Mouse (Mus musculus) hindbrain, embryonic 16.5 days (tissue): ENCODE measurements at regions not wholly inside any gene's neighbourhood (a gene's known extent, or its start where the extent isn't known, plus 50 kb on each side); places are given as distances from the start of the nearest gene placed in this dataset.

Experiments used
- ATAC-seq: fragments of 200-750 bp; cut with Nextera tagmentation; 2 replicates; pipeline ENCODE4 v1.8.0; 2017; ENCODE audit warnings: moderate TSS enrichment, moderate library complexity
- H3K27ac ChIP-seq: fragments of 300-500 bp; sonication (generic); 2 replicates; pipeline ENCODE4 v1.5.1; 2014; ENCODE audit warnings: low read depth, mild to moderate bottlenecking, control low read depth, low read length, moderate library complexity
- H3K27me3 ChIP-seq: fragments of 300-500 bp; sonication (generic); replicated peaks from 2 replicates; pipeline ENCODE4 v1.6.1; 2014; ENCODE audit warnings: low read length; ENCODE audit not compliant: control insufficient read depth, insufficient read depth
- H3K36me3 ChIP-seq: fragments of 300-500 bp; sonication (generic); 2 replicates; pipeline ENCODE4 v1.6.1; 2014; ENCODE audit warnings: mild to moderate bottlenecking, low read length, moderate library complexity, mixed read lengths; ENCODE audit not compliant: control insufficient read depth, insufficient read depth
- H3K4me1 ChIP-seq: fragments of 300-500 bp; sonication (generic); 2 replicates; pipeline ENCODE4 v1.6.1; 2014; ENCODE audit warnings: low read depth, low read length; ENCODE audit not compliant: control insufficient read depth, insufficient read depth
- H3K4me2 ChIP-seq: fragments of 300-500 bp; sonication (generic); 2 replicates; pipeline ENCODE4 v1.6.1; 2014; ENCODE audit warnings: mild to moderate bottlenecking, low read length, control low read depth, moderate library complexity
- H3K4me3 ChIP-seq: fragments of 300-500 bp; sonication (generic); 2 replicates; pipeline ENCODE4 v1.5.1; 2014; ENCODE audit warnings: mild to moderate bottlenecking, low read length, control low read depth, moderate library complexity
- H3K9ac ChIP-seq: fragments of 300-500 bp; sonication (generic); 2 replicates; pipeline ENCODE4 v1.6.1; 2014; ENCODE audit warnings: low read depth, mild to moderate bottlenecking, control low read depth, low read length, moderate library complexity
- H3K9me3 ChIP-seq: fragments of 300-500 bp; sonication (generic); 2 replicates; pipeline ENCODE4 v1.6.1; 2014; ENCODE audit warnings: mild to moderate bottlenecking, low read length, moderate library complexity; ENCODE audit not compliant: control insufficient read depth
- WGBS: fragments of 180-500 bp; shearing (Covaris S2); extraction: QIAGEN DNeasy Blood & Tissue Kit; methylation state at CpG from one replicate; pipeline ENCODE4 v1.1.7; 2014; 5-methylcytosine and 5-hydroxymethylcytosine counted together

- Histone ChIP-seq H3K4me3 (no peak overlapping the region), H3K36me3 (no peaks in the 10 kb centered on the region), H3K4me2 (no peak overlapping the region), H3K9me3 (no peaks in the 10 kb centered on the region), H3K4me1 (no peaks in the 10 kb centered on the region), H3K27me3 (no peaks in the 10 kb centered on the region), H3K27ac (no peak overlapping the region), H3K9ac (no peak overlapping the region)
- 62% methylated on average over 2 of the region's 2 CpGs for WGBS
- ATAC-seq, result no peak
Observed at GRCm38 (mm10) chrX:156989986-156990518, 425.1 kb downstream of the Phex start.

GRCm38 (mm10) chrX:156947093-156947492, 468.0 kb downstream of the Phex start:
- Histone ChIP-seq H3K4me1 (no peaks in the 10 kb centered on the region), H3K9ac (no peak overlapping the region), H3K9me3 (no peaks in the 10 kb centered on the region), H3K4me2 (no peak overlapping the region), H3K27me3 (no peaks in the 10 kb centered on the region), H3K36me3 (no peaks in the 10 kb centered on the region), H3K4me3 (no peak overlapping the region), H3K27ac (no peak overlapping the region)
- ATAC-seq, result no peak
- WGBS, result 86% methylated on average over 1 of the region's 1 CpGs

- H3K9ac ChIP-seq, result no peak overlapping the region
- no peak for ATAC-seq
- H3K4me2 ChIP-seq, result no peak overlapping the region
- H3K27ac ChIP-seq, result no peak overlapping the region
- no peaks in the 10 kb centered on the region for H3K4me1 ChIP-seq
- no peaks in the 10 kb centered on the region for H3K36me3 ChIP-seq
- H3K4me3 ChIP-seq, result no peak overlapping the region
- H3K9me3 ChIP-seq, result no peaks in the 10 kb centered on the region
- no peaks in the 10 kb centered on the region for H3K27me3 ChIP-seq
- 77% methylated on average over 1 of the region's 1 CpGs for WGBS
Observed at GRCm38 (mm10) chrX:156944223-156944622, 470.9 kb downstream of the Phex start.

GRCm38 (mm10) chrX:156913363-156913762, 501.7 kb downstream of the Phex start:
- Histone ChIP-seq H3K4me2 (no peak overlapping the region), H3K4me1 (no peaks in the 10 kb centered on the region), H3K27ac (no peak overlapping the region), H3K36me3 (no peaks in the 10 kb centered on the region), H3K27me3 (no peaks in the 10 kb centered on the region), H3K4me3 (no peak overlapping the region), H3K9ac (no peak overlapping the region), H3K9me3 (no peaks in the 10 kb centered on the region)
- 65% methylated on average over 1 of the region's 1 CpGs for WGBS
- no peak for ATAC-seq
